Mouse (Mus musculus) forebrain, embryonic 11.5 days (tissue): ENCODE measurements around the gene Cytip. TPM values are rescaled to one million over a fixed set of nuclear protein-coding genes. Genes with fewer than 3 reads are reported as not detected.
"Not testable (repeated sequence)": the region's sequence is repeated elsewhere in the genome, so short reads cannot be mapped to it uniquely, and the experiment has no call there.

ENCODE experiments used
- ATAC-seq: fragments of 200-750 bp; cut with Nextera tagmentation; replicated peaks from 2 replicates; pipeline ENCODE4 v1.8.0; 2017; ENCODE audit warnings: moderate TSS enrichment; ENCODE audit not compliant: low FRiP score
- DNase-seq: peaks from one replicate; pipeline ENCODE4 v3.0.0-alpha.2; 2017; ENCODE audit warnings: low spot score
- H3K27ac ChIP-seq: fragments of 300-500 bp; sonication (generic); 2 replicates; pipeline ENCODE4 v1.5.1; 2014; ENCODE audit warnings: low read depth, low read length
- H3K27me3 ChIP-seq: fragments of 300-500 bp; sonication (generic); 2 replicates; pipeline ENCODE4 v1.6.1; 2014; ENCODE audit warnings: mild to moderate bottlenecking, low read length, mixed read lengths; ENCODE audit not compliant: control insufficient read depth, insufficient read depth
- H3K36me3 ChIP-seq: fragments of 300-500 bp; sonication (generic); 2 replicates; pipeline ENCODE4 v1.6.1; 2014; ENCODE audit warnings: mild to moderate bottlenecking, low read length, moderate library complexity, mixed read lengths; ENCODE audit not compliant: control insufficient read depth, insufficient read depth
- H3K4me1 ChIP-seq: fragments of 300-500 bp; sonication (generic); replicated peaks from 2 replicates; pipeline ENCODE4 v1.6.1; 2014; ENCODE audit warnings: low read length, mixed read lengths; ENCODE audit not compliant: control insufficient read depth, insufficient read depth
- H3K4me2 ChIP-seq: fragments of 300-500 bp; sonication (generic); 2 replicates; pipeline ENCODE4 v1.6.1; 2014; ENCODE audit warnings: low read depth, mild to moderate bottlenecking, low read length, moderate library complexity, mixed read lengths; ENCODE audit not compliant: severe bottlenecking
- H3K4me3 ChIP-seq: fragments of 300-500 bp; sonication (generic); 2 replicates; pipeline ENCODE4 v1.5.1; 2014; ENCODE audit warnings: low read depth, low read length
- H3K9ac ChIP-seq: fragments of 300-500 bp; sonication (generic); 2 replicates; pipeline ENCODE4 v1.6.1; 2014; ENCODE audit warnings: low read length
- H3K9me3 ChIP-seq: fragments of 300-500 bp; sonication (generic); 2 replicates; pipeline ENCODE4 v1.6.1; 2016; ENCODE audit warnings: low read length, mixed read lengths; ENCODE audit not compliant: control insufficient read depth
- WGBS: fragments of 180-500 bp; shearing (Covaris S2); extraction: QIAGEN DNeasy Blood & Tissue Kit; methylation state at CpG from one replicate; pipeline ENCODE4 v1.1.7; 2014; 5-methylcytosine and 5-hydroxymethylcytosine counted together
- polyA plus RNA-seq: library from polyadenylated mRNA; unstranded; fragments of >200 nt; fragmentation: Nextera tagmentation; extraction: Ambion mirVana; gene quantifications from 2 replicates; pipeline ENCODE4 v1.2.1, GENCODE M21; 2014

The Cytip gene
- polyA plus RNA-seq, 1 experiment from 2014 or later = 0.21 TPM

- H3K27me3 ChIP-seq = no peaks in the 10 kb centered on the region
- H3K9ac ChIP-seq = no peak overlapping the region
- no peak overlapping the region for H3K4me3 ChIP-seq
- WGBS = 74% methylated on average over 4 of the region's 4 CpGs
- no peaks in the 10 kb centered on the region for H3K36me3 ChIP-seq
- ATAC-seq (no peak), DNase-seq (no peak)
- H3K9me3 ChIP-seq = no peaks in the 10 kb centered on the region
- H3K27ac ChIP-seq = no peak overlapping the region
- no peak overlapping the region for H3K4me2 ChIP-seq
- H3K4me1 ChIP-seq = no peaks in the 10 kb centered on the region
Observed at GRCm38 (mm10) chr2:58111105-58111504, 84.2 kb downstream of the Cytip start.

- H3K4me3 ChIP-seq, H3K4me2 ChIP-seq, H3K9me3 ChIP-seq, H3K27me3 ChIP-seq, H3K4me1 ChIP-seq, H3K9ac ChIP-seq, H3K27ac ChIP-seq, ATAC-seq, DNase-seq, H3K36me3 ChIP-seq: not testable (repeated sequence)
- WGBS = 96% methylated on average over 11 of the region's 16 CpGs
Observed at GRCm38 (mm10) chr2:58107887-58108286, 87.4 kb downstream of the Cytip start.

- 91% methylated on average over 6 of the region's 6 CpGs for WGBS
Observed at GRCm38 (mm10) chr2:58107046-58107445, 88.3 kb downstream of the Cytip start.

GRCm38 (mm10) chr2:58094818-58095217 lies 100.5 kb downstream of the Cytip start:
- no peaks in the 10 kb centered on the region for H3K9me3 ChIP-seq
- no peaks in the 10 kb centered on the region for H3K27me3 ChIP-seq
- no peak overlapping the region for H3K27ac ChIP-seq
- DNase-seq = no peak
- 0 out of 2 replicates have a peak, but pooled peaks cover 1% of the 10 kb centered on the region for H3K4me1 ChIP-seq
- no peak overlapping the region for H3K9ac ChIP-seq
- ATAC-seq = peak; percentile 42
- no peak overlapping the region for H3K4me2 ChIP-seq
- WGBS = 22% methylated on average over 1 of the region's 1 CpGs
- no peak overlapping the region for H3K4me3 ChIP-seq
- no peaks in the 10 kb centered on the region for H3K36me3 ChIP-seq

More at GRCm38 (mm10) chr2:58107046-58107445, 88.3 kb downstream of the Cytip start:
- Histone ChIP-seq H3K4me3 (no peak overlapping the region), H3K9ac (no peak overlapping the region), H3K9me3 (no peaks in the 10 kb centered on the region), H3K27ac (no peak overlapping the region), H3K4me1 (no peaks in the 10 kb centered on the region), H3K27me3 (no peaks in the 10 kb centered on the region), H3K4me2 (no peak overlapping the region), H3K36me3 (no peaks in the 10 kb centered on the region)
- ATAC-seq = no peak
- no peak for DNase-seq

- ATAC-seq (no peak), DNase-seq (no peak)
- H3K36me3 ChIP-seq = no peaks in the 10 kb centered on the region
- no peaks in the 10 kb centered on the region for H3K9me3 ChIP-seq
- no peaks in the 10 kb centered on the region for H3K27me3 ChIP-seq
- no peak overlapping the region for H3K9ac ChIP-seq
- no peaks in the 10 kb centered on the region for H3K4me1 ChIP-seq
- H3K27ac ChIP-seq = no peak overlapping the region
- H3K4me3 ChIP-seq = no peak overlapping the region
- H3K4me2 ChIP-seq = no peak overlapping the region
- 88% methylated on average over 1 of the region's 1 CpGs for WGBS
Observed at GRCm38 (mm10) chr2:58086420-58086819, 108.9 kb downstream of the Cytip start.

- Histone ChIP-seq H3K4me3 (no peak overlapping the region), H3K36me3 (no peaks in the 10 kb centered on the region), H3K9ac (no peak overlapping the region), H3K27ac (no peak overlapping the region), H3K4me2 (no peak overlapping the region), H3K4me1 (no peaks in the 10 kb centered on the region), H3K27me3 (no peaks in the 10 kb centered on the region), H3K9me3 (no peaks in the 10 kb centered on the region)
- no peak for ATAC-seq
- DNase-seq = no peak
- 70% methylated on average over 1 of the region's 1 CpGs for WGBS
Observed at GRCm38 (mm10) chr2:58079849-58080248, 115.5 kb downstream of the Cytip start.

Other genes starting within 250 kb of the Cytip start
- 0.07 and 0.43 TPM in 2 replicates for gene Galnt5, start 197.6 kb downstream of the Cytip start, polyA plus RNA-seq
- gene Ermn, start 142.7 kb downstream of the Cytip start, polyA plus RNA-seq = 2.4 and 2.9 TPM in 2 replicates
- 0.45 and 0.81 TPM in 2 replicates for gene Acvr1c, start 162.4 kb upstream of the Cytip start, polyA plus RNA-seq